Mouse (Mus musculus) urinary bladder, postnatal 10 days (tissue): ENCODE results near the gene Slc13a2.

Experiments
- DNase-seq: peaks from one replicate; pipeline ENCODE4 v3.0.0; 2022; ENCODE audit warnings: low spot score

Gene Slc13a2

GRCm38 (mm10) chr11:78353081-78353480 is 68.9 kb downstream of the Slc13a2 start:
- DNase-seq, result no peak

GRCm38 (mm10) chr11:78349441-78350358 is 72.3 kb downstream of the Slc13a2 start:
- no peak for DNase-seq

- no peak for DNase-seq
These were observed 73.5 kb downstream of the Slc13a2 start for GRCm38 (mm10) chr11:78348474-78348873.

GRCm38 (mm10) chr11:78347908-78348307 is 74.1 kb downstream of the Slc13a2 start:
- no peak for DNase-seq
